Mouse (Mus musculus) monocyte, adult 5-6 weeks (primary cell): Measurements from ENCODE around the gene Slc2a10. TPM values are rescaled to one million over a fixed set of nuclear protein-coding genes. Genes with fewer than 3 reads are reported as not detected.
"Not testable (repeated sequence)": the region's sequence is repeated elsewhere in the genome, so short reads cannot be mapped to it uniquely, and the experiment has no call there.

Source experiments
- ATAC-seq: fragments of 153-309, 156-312 bp; replicated peaks from 2 replicates; pipeline ENCODE4 v1.8.0; 2017; ENCODE audit warnings: mild to moderate bottlenecking; ENCODE audit not compliant: low TSS enrichment, insufficient number of reproducible peaks, severe bottlenecking, poor library complexity, low FRiP score
- total RNA-seq: library from RNA; stranded (forward); fragments of 200-1000, 200-491, 200-594 nt; gene quantifications from 3 replicates; pipeline ENCODE4 v1.2.3, GENCODE M21; 2017

Slc2a10 gene
- total RNA-seq, 1 experiment from 2014 or later: not detected

DNA sequence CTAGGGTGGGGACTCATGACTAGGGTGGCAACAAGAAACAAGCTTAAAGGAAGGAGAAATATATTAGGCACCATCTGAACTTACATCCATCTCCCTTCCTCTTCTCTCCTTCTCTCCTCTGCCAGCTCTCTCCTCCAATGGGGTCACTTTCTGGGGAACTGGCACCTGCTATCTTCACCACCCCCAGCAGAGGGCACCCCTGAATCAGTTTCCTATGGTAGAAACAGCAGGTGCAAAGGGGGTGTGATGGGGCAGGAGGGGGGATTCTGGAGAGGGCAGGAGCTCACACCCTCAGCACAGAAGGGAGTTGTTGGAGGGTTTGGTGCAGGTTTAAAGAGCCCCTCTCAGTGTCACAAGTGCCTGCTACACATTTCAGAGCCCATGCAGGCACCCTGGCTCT, 7.3 kb upstream of the Slc2a10 start:
- 0 out of 2 replicates have a peak, but pooled peaks have one; percentile 24 for ATAC-seq

DNA sequence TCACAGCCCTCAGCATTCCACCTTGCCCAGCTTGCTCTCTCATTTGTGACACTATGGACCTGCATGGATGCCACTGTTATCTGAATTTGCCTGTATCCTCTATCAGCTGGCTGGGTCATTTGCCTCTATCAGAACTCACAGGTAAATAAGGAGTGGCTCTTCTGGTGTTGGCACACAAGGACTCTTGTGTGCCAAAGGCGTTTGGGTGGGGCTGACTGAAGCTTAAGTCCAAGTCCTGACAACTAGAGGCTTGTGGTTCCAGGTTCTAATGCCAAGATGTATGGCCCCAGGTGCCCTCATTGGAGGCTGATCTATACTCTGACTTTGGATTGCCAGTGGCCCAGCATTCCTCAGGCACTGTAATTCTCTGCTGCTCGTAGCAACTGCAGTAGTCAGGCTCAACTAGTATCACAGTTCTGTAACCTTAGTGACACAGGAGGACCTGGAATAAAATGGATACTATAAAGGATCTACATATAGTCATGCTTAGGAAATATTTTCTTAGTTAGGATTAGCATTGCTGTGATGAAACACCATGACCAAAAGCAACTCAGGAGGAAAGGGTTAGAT, 5.8 kb upstream of the Slc2a10 start:
- no peak for ATAC-seq

DNA sequence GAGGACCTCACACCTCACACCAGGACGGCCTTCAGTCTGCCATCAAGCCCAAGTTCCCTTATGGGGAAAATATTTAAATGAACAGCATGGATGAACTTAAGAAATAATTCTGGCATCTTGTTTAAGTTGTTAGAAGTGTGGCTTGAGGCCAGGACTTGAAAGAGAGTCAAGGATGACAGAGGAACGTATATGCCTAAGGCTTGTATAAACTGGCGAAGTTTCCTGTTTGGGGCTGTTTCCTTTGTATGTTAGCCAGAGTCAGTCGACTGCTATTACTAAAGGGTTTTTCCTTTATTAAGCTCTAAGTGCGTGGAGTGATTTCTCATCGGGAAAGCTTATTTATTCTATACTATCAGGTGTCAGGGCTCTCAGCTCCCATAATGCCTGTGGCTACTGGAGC, 4.8 kb upstream of the Slc2a10 start:
- no peak for ATAC-seq

GRCm38 (mm10) chr2:165509686-165510085, 6.1 kb downstream of the Slc2a10 start:
- no peak for ATAC-seq

GRCm38 (mm10) chr2:165510466-165510865, 6.9 kb downstream of the Slc2a10 start:
- no peak for ATAC-seq

- ATAC-seq: not testable (repeated sequence)
These were observed 7.4 kb downstream of the Slc2a10 start for GRCm38 (mm10) chr2:165510914-165511458.

DNA sequence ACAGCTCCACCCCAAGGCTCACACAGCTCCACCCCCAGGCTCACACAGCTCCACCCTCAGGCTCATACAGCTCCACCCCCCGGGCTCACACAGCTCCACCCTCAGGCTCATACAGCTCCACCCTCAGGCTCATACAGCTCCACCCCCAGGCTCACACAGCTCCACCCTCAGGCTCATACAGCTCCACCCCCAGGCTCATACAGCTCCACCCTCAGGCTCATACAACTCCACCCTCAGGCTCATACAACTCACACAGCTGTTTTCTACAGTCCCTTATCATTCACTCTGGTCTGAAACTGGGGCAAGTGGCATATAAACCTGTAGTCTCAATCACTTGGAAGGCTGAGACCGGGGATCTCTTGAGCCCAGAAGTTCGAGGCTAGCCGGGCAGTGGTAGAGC, 7.9 kb downstream of the Slc2a10 start:
- not testable (repeated sequence) for ATAC-seq

GRCm38 (mm10) chr2:165512426-165512825, 8.8 kb downstream of the Slc2a10 start:
- ATAC-seq: no peak

DNA sequence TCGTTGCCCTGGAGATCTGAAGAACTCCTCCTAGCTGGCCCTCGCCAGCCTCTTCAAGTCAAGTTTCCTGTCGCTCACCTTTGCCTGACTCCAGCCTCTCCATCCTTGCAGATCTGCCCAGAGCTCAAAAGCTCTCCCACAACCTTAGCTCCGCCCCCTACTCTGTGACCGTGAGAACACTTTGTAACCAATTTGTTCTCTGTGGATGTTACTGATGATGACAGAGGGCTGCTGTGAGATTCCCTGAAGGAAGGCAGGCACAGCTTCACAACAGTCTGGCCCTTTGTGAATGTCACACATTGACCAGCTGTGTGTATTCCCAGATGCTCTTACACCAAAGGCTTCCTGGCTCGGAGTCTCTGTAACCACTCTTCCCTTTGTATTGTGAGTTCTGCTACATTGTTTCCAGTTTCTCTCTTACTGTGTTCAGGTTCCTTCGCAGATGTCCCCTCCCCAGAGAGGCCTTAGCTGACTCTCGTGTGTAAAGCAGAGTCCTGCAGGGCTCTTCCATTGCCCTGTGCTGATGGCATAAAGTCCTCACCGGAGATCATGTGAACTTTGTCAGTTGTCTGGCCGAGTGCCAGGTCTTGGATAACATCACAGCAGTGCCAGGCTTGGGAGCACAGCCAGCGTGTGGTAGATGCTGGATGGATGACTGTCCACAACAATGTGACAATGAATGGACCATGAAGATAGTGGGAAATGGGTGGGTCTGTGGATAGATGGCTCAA, 9.4 kb downstream of the Slc2a10 start:
- ATAC-seq: no peak

GRCm38 (mm10) chr2:165515178-165515728, 11.7 kb downstream of the Slc2a10 start:
- no peak for ATAC-seq

- no peak for ATAC-seq
These were observed 22.0 kb downstream of the Slc2a10 start for GRCm38 (mm10) chr2:165525609-165526008.

GRCm38 (mm10) chr2:165529106-165529505, 25.5 kb downstream of the Slc2a10 start:
- ATAC-seq: peak; percentile 49; the same call in 1 of the 2 replicates

GRCm38 (mm10) chr2:165533789-165534188, 30.2 kb downstream of the Slc2a10 start:
- no peak for ATAC-seq

DNA sequence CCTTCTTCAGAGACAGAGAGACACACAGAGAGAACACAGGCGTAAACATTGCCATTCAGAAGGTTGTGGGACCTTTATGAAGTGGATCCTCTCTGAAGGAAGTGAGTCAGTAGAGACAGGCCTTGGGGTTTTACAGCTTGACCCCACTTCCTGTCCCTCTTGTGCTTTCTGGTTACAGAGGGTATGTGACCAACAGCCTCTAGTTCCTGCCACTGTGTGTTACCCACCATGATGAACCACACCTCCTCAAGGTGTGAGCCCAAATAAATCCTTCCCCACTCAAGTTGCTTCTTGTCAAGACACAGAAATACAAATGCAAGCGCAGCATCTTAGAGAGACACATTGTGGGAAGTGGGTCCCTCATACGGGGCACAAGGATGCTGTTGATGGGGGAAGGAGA, 37.4 kb downstream of the Slc2a10 start:
- ATAC-seq: peak; percentile 24

GRCm38 (mm10) chr2:165542939-165543669, 39.5 kb downstream of the Slc2a10 start:
- no peak for ATAC-seq

DNA sequence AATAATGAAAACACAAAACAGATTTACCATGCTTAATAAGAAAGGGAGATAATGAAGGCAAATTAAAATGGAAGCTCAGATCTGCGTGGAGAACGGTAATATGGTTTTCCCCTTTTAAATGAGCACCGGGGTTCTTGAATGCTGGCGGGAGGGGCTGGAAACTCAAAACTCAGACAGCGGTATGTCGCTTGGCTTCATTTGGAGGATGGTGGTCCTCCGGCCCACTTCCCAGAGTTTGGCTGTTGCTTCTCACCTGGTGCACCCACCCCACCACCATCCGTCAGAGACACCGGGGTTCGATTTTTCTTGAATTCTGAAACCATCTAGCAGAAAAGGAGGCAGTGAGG, 40.1 kb downstream of the Slc2a10 start:
- no peak for ATAC-seq

GRCm38 (mm10) chr2:165545687-165546086, 42.1 kb downstream of the Slc2a10 start:
- ATAC-seq: no peak

- no peak for ATAC-seq
These were observed 42.8 kb downstream of the Slc2a10 start for GRCm38 (mm10) chr2:165546341-165546740.

- ATAC-seq: no peak
These were observed 43.8 kb downstream of the Slc2a10 start for GRCm38 (mm10) chr2:165547410-165547809.
